Mouse (Mus musculus) T-helper 1 cell (primary cell): Measurements from ENCODE around the gene Tshz2.
"Not testable (repeated sequence)": the region's sequence is repeated elsewhere in the genome, so short reads cannot be mapped to it uniquely, and the experiment has no call there.

Source experiments
- in situ Hi-C: fragments of 300-600 bp; cut with MboI, MseI; formaldehyde crosslinking; loops from one replicate; pipeline ENCODE4 v1.15.1; 2025; ENCODE audit warnings: high pct_unique_total_duplicates

Gene Tshz2

DNA sequence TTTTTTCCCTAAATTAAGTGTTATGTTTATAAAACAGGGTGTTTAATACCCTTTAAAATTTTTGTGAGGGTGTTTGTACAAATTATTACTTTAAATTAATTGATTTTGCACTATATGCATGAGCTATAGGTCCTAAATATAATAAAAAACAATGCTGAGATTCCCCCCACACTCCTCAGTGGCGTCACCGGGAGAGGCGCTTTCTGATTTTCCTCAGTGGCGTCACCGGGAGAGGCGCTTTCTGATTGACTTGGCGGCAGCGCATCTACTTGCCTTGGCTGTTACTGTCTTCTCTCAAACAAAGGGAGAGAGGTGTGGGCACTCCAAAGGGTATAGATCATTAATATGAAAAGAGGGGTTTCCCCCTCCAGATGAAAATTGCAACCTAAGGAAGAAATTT is 179.2 kb downstream of the Tshz2 start:
- in situ Hi-C loops = no loop called here

DNA sequence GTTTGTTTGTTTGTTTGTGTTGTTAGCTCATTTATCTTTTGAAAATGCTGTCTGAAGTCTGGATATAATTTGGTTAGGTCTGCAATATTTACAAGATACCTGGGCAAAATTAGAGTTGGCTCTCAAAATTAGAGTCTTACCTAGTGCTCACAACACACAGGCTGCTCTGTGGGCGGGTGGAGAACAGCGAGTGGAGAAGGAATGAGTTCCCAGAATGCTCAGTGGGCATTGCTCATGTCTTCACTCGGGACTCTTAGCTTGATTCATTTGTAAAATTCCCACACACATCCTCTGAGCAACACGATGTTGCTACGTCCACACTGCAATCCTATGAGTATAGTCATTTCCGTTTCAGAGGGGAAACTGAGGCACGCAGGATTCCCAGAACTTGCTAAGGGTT is 180.1 kb downstream of the Tshz2 start:
- in situ Hi-C loops = no loop called here

- in situ Hi-C loops = no loop called here
Observed at GRCm38 (mm10) chr2:169814351-169814750, 181.5 kb downstream of the Tshz2 start.

DNA sequence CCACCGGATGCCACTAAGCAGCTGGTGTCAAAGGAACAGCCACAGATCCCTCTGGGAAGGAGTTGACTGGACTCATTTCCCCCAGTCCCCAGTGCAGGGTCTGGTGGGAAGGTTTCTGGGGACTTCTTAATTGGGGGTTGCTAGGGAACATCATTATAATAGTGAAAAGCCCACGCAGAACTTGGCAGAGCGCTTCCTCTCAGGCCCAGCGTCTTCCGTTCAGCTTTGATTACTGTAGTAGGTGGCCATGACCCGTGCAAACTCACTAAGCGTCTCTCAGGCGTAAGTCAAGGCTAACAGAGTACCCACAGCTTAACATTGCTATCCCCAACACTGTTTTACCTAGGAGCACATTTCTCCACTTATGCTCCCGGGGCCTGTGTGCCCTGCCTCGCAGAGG is 181.9 kb downstream of the Tshz2 start:
- in situ Hi-C loops = no loop called here

DNA sequence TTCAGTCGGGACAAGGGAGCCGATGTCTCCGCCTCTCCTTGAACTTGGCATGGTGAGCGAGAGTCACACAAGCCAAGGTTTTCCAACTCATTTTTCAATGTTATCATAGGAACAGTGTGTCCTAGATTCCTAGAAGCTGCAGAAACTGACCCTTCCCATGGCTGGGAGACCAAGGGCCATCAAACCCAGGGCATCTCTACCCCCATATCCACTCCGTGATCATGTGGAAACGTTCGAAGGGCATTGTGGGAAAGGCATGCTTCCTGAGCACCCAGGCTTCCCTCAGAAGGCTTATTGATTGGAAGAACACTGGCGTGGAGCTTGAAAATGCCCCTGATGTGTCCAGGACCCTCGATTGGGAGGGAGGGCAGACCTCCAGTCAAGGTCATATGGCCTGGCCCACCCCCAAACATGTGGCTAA is 188.2 kb downstream of the Tshz2 start:
- in situ Hi-C loops = no loop called here

- in situ Hi-C loops = no loop called here
Observed at GRCm38 (mm10) chr2:169825908-169826307, 193.1 kb downstream of the Tshz2 start.

- in situ Hi-C loops = no loop called here
Observed at GRCm38 (mm10) chr2:169826316-169826715, 193.5 kb downstream of the Tshz2 start.

GRCm38 (mm10) chr2:169826833-169827232 is 194.0 kb downstream of the Tshz2 start:
- in situ Hi-C loops = no loop called here

- in situ Hi-C loops = no loop called here
Observed at GRCm38 (mm10) chr2:169832184-169832583, 199.4 kb downstream of the Tshz2 start.

DNA sequence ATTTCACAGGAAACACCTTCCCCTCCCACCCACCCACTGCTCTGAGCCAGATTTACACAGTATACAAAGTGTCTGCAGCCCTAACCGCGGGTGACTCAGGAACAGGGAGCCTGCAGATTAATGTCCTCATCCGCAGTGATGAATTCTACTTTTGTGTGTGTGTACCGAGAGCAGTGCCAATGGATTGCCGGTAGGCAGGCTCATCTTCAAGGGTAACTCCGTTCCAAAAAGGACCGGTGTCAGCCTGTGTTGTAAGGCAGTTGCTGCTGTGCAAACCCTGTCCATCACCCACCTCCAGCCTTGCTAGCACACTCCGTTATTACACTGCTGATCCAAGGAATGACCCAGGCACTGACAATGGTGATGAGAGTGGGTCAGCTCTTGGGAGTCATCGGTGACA is 200.8 kb downstream of the Tshz2 start:
- in situ Hi-C loops = no loop called here

DNA sequence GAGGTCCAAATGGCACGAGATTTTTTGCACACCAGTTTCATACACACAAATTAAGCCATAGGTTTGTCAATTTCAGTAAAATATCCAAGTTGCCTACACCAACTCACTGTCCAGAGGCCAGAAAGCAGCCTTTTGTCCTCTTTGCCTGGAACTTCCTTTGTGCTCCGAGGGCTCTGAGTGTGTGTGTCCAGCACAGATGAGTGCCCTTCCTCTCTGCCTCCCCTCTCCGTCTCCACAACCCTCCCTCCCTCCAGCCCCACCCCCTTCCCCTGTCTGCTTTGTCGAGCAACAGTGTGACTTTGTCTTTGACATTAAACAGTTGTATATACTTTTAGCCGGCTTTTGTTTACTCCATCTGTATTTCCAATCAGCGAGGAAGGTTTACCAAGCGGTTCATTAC is 201.8 kb downstream of the Tshz2 start:
- in situ Hi-C loops = no loop called here

DNA sequence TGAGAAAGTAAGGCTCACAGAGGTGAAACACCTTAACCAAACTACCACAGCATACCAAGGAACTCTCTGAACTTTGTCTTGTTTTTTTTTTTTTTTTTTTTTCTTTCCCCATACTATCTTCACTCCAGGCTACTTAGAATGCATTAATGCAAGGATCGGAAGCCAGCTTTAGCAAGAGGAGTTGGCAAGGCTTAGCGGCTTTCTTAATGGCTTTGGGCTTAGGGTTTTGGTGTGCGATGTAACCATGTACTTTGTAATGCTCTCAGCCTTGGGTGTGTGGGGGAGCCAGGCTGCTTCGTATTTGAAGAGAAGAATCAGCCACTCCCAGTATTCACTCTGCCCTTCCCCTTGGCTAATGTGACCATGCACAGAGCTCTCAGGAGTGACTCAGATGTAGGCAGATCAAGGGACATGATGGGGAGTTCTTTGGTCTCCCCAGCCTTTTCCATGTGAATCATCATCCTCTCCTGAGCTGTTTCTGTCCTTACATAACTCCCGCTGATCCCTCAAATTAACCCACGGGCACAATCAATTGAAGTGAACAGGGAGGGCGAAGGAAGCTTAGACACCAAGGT is 204.3 kb downstream of the Tshz2 start:
- in situ Hi-C loops = no loop called here

DNA sequence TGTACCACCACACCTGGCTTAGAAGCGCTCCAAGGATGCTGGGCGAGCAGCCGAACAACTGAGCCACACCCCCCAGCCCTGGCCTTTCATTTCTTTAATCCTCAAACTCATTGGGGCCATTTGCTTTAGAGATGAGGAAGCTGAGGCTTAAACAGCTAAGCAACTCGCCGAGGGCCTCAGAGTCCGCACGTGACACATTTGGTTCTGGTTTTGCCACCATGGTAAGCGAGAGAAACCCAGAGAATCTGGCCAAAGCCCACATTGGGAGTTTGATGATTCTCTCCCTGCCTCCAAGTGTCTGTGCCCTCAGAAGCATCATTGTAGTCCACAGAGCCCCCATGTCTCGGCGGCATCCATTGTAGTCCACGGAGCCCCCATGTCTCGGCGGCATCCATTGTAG is 205.7 kb downstream of the Tshz2 start:
- in situ Hi-C loops = no loop called here

GRCm38 (mm10) chr2:169841442-169841841 is 208.6 kb downstream of the Tshz2 start:
- in situ Hi-C loops = no loop called here

DNA sequence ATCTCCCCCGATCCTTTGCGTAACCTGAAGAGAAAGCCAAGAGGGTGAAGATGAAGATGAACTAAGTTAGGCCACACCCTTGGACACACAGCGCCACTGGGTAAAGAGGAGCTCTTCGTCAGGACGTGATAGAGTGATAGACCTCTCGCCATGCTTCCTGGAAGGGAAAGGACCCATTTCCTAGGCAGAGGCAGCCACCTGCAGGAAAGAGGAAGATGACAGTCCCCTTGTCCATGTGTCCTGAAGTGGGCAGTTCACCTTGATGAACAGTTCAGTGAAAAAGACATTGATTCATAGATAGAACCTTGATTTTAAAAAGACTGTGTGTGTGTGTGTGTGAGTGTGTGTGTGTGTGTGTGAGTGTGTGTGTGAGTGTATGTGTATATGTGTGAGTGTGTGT is 209.7 kb downstream of the Tshz2 start:
- in situ Hi-C loops = no loop called here

- in situ Hi-C loops = no loop called here
Observed at GRCm38 (mm10) chr2:169843553-169843952, 210.7 kb downstream of the Tshz2 start.

DNA sequence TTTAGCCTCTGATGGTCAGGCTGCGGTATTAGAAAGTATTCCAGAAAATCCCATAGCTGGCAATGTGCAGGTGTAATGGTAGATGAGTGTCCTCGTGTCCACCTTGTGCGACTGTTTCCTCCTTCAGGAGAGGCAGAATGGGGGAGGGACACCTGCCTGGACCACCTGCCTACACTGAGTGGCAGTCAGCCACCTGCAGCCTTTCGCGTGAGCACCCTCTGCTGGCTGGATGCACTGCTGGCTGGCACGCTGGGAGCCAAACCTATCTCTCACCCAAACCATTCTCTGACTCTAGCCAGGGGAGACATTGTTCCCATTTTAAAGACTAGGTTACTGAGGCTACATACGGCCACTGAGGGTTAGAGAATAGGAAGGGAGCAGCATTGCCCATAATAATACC is 216.3 kb downstream of the Tshz2 start:
- in situ Hi-C loops = loop anchor here (5.0 kb wide), 1 partner anchor 787 kb away; no protein-coding TSS in a partner anchor

- in situ Hi-C loops = loop anchor here (5.0 kb wide), 1 partner anchor 787 kb away; no protein-coding TSS in a partner anchor
Observed at GRCm38 (mm10) chr2:169849541-169849940, 216.7 kb downstream of the Tshz2 start.

GRCm38 (mm10) chr2:169851606-169852005 is 218.8 kb downstream of the Tshz2 start:
- in situ Hi-C loops = no loop called here

- in situ Hi-C loops = no loop called here
Observed at GRCm38 (mm10) chr2:169854491-169854890, 221.7 kb downstream of the Tshz2 start.

DNA sequence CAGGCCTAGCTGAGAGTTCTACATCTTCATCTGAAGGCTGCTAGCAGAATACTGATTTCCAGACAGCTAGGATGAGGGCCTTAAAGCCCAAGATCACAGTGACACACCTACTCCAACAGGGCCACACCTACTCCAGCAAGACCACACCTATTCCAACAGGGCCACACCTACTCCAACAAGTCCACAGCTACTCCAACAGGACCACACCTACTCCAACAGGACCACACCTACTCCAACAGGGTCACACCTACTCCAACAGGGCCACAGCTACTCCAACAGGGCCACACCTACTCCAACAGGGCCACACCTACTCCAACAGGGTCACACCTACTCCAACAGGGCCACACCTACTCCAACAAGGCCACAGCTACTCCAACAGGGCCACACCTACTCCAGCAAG is 224.2 kb downstream of the Tshz2 start:
- in situ Hi-C loops = not testable (repeated sequence)

DNA sequence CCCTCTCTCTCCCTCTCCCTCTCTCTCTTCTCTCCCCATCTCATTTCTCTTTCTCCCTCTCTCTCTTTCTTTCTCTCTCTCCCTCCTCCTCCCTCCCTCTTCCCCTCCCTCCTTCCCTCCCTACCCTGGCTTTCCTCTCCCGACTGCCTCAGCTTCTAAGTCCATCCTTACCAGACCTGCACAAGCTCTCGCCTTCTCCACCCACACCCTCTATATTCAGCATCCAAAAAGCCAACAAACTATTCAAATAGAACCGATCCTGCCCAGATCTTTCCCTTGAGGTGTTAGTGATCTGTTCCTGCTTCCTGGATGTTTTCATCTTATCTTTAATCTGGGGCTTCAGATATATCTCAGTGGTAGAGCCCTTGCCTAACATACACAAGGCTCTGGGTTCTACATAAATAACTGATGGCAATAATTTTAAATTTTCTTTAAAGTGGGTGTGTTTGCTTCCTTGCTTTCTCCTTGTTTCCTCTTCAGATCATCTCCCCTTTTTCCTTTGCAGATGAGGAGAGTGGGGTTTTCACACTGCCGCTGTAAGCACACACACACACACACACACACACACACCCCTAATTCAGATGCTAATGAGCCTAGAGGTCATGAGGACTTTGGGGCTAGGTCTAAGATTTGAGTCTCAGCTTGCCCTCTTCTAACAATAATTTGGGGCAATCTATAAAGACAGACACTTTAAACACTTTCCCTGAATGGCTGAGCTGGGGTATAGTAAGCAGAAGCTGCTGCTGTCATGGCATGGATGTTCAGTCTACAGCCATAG is 226.5 kb downstream of the Tshz2 start:
- in situ Hi-C loops = no loop called here

GRCm38 (mm10) chr2:169860895-169861294 is 228.1 kb downstream of the Tshz2 start:
- in situ Hi-C loops = no loop called here
